Mouse (Mus musculus) large intestine, adult 2 months (tissue): Measurements from ENCODE around the gene Nav1. TPM values are rescaled to one million over a fixed set of nuclear protein-coding genes. Genes with fewer than 3 reads are reported as not detected.

Experiments used
- DNase-seq: peaks from one replicate; pipeline ENCODE4 v3.0.0-alpha.2; 2012; ENCODE audit warnings: low read depth, low spot score
- WGBS: fragments of 180-500 bp; shearing (Covaris S2); methylation state at CpG from one replicate; pipeline ENCODE4 v1.1.7; 2018; 5-methylcytosine and 5-hydroxymethylcytosine counted together
- polyA plus RNA-seq: library from polyadenylated mRNA; depleted of rRNA; stranded (reverse); fragments of >200 nt; gene quantifications from 2 replicates; pipeline ENCODE4 v1.2.3, GENCODE M21; 2012; rRNA removed

The Nav1 gene
- polyA plus RNA-seq, 1 experiment: 5.3 TPM

- WGBS: 86% methylated on average over 6 of the region's 6 CpGs
- DNase-seq: no peak
These were observed 184.3 kb downstream of the Nav1 start for GRCm38 (mm10) chr1:135422772-135423171.

GRCm38 (mm10) chr1:135413996-135414395 lies 193.1 kb downstream of the Nav1 start:
- DNase-seq: no peak

- DNase-seq: no peak
- 86% methylated on average over 4 of the region's 4 CpGs for WGBS
These were observed 195.0 kb downstream of the Nav1 start for GRCm38 (mm10) chr1:135412130-135412529.

GRCm38 (mm10) chr1:135410967-135411366 lies 196.1 kb downstream of the Nav1 start:
- 53% methylated on average over 2 of the region's 2 CpGs for WGBS
- no peak for DNase-seq

GRCm38 (mm10) chr1:135408973-135409372 lies 198.1 kb downstream of the Nav1 start:
- no peak for DNase-seq
- WGBS: 97% methylated on average over 4 of the region's 4 CpGs

- WGBS: 86% methylated on average over 7 of the region's 7 CpGs
- DNase-seq: no peak
These were observed 201.7 kb downstream of the Nav1 start for GRCm38 (mm10) chr1:135405356-135405755.

- WGBS: 67% methylated on average over 3 of the region's 3 CpGs
- DNase-seq: no peak
These were observed 205.5 kb downstream of the Nav1 start for GRCm38 (mm10) chr1:135401452-135402110.

- DNase-seq: no peak
- WGBS: 90% methylated on average over 5 of the region's 5 CpGs
These were observed 207.6 kb downstream of the Nav1 start for GRCm38 (mm10) chr1:135399466-135399865.

GRCm38 (mm10) chr1:135385161-135385560 lies 221.9 kb downstream of the Nav1 start:
- 81% methylated on average over 9 of the region's 9 CpGs for WGBS
- no peak for DNase-seq

Other genes with a start within 250 kb of the Nav1 start
- gene Shisa4, start 232.1 kb downstream of the Nav1 start, polyA plus RNA-seq: 2.7 and 5.1 TPM in 2 replicates
- gene Ipo9, start 176.8 kb downstream of the Nav1 start, polyA plus RNA-seq: 28.5 and 47.9 TPM in 2 replicates
- 380 and 490 TPM in 2 replicates for gene Csrp1, start 112.8 kb upstream of the Nav1 start, polyA plus RNA-seq
- gene Phlda3, start 158.8 kb upstream of the Nav1 start, polyA plus RNA-seq: 14.4 and 16.7 TPM in 2 replicates
- 0.66 and 1.3 TPM in 2 replicates for gene Tnni1, start 172.1 kb upstream of the Nav1 start, polyA plus RNA-seq
- 281 and 293 TPM in 2 replicates for gene Lad1, start 211.3 kb upstream of the Nav1 start, polyA plus RNA-seq
- gene Tnnt2, start 229.1 kb upstream of the Nav1 start, polyA plus RNA-seq: 1.9 and 2.3 TPM in 2 replicates